Mouse (Mus musculus) intestine, embryonic 14.5 days (tissue): ENCODE data around the gene Tmem43. TPM values are rescaled to one million over a fixed set of nuclear protein-coding genes. Genes with fewer than 3 reads are reported as not detected.

Source experiments
- ATAC-seq: fragments of 200-750 bp; cut with Nextera tagmentation; replicated peaks from 2 replicates; pipeline ENCODE4 v1.8.0; 2017; ENCODE audit warnings: low read depth, moderate number of reproducible peaks, moderate TSS enrichment, moderate library complexity; ENCODE audit not compliant: low FRiP score, low TSS enrichment
- DNase-seq: peaks from one replicate; pipeline ENCODE4 v3.0.0-alpha.2; 2018; ENCODE audit warnings: low spot score
- H3K27ac ChIP-seq: fragments of 300-500 bp; sonication (generic); 2 replicates; pipeline ENCODE4 v1.5.1; 2014; ENCODE audit warnings: low read depth, mild to moderate bottlenecking, control low read depth
- H3K27me3 ChIP-seq: fragments of 300-500 bp; sonication (generic); replicated peaks from 2 replicates; pipeline ENCODE4 v1.6.1; 2014; ENCODE audit warnings: low read length, control low read depth; ENCODE audit not compliant: control insufficient read depth, insufficient read depth
- H3K36me3 ChIP-seq: fragments of 300-500 bp; sonication (generic); 2 replicates; pipeline ENCODE4 v1.6.1; 2014; ENCODE audit warnings: low read length, control low read depth; ENCODE audit not compliant: control insufficient read depth, insufficient read depth
- H3K4me1 ChIP-seq: fragments of 300-500 bp; sonication (generic); replicated peaks from 2 replicates; pipeline ENCODE4 v1.6.1; 2014; ENCODE audit warnings: low read length, control low read depth, mixed read lengths; ENCODE audit not compliant: control insufficient read depth, insufficient read depth
- H3K4me2 ChIP-seq: fragments of 300-500 bp; sonication (generic); 2 replicates; pipeline ENCODE4 v1.6.1; 2014; ENCODE audit warnings: low read length
- H3K4me3 ChIP-seq: fragments of 300-500 bp; sonication (generic); 2 replicates; pipeline ENCODE4 v1.5.1; 2014; ENCODE audit warnings: low read depth, low read length, control low read depth, mixed read lengths
- H3K9ac ChIP-seq: fragments of 300-500 bp; sonication (generic); 2 replicates; pipeline ENCODE4 v1.6.1; 2014; ENCODE audit warnings: mild to moderate bottlenecking, low read length
- H3K9me3 ChIP-seq: fragments of 300-500 bp; sonication (generic); 2 replicates; pipeline ENCODE4 v1.6.1; 2016; ENCODE audit warnings: low read length, control low read depth; ENCODE audit not compliant: control insufficient read depth
- WGBS: fragments of 180-500 bp; shearing (Covaris S2); extraction: QIAGEN DNeasy Blood & Tissue Kit; methylation state at CpG from one replicate; pipeline ENCODE4 v1.1.7; 2014; 5-methylcytosine and 5-hydroxymethylcytosine counted together
- polyA plus RNA-seq: library from polyadenylated mRNA; unstranded; fragments of >200 nt; fragmentation: Nextera tagmentation; extraction: Ambion mirVana; gene quantifications from 2 replicates; pipeline ENCODE4 v1.2.1, GENCODE M21; 2014

Tmem43 gene
- polyA plus RNA-seq, 1 experiment from 2014 or later: 45.4 TPM

DNA sequence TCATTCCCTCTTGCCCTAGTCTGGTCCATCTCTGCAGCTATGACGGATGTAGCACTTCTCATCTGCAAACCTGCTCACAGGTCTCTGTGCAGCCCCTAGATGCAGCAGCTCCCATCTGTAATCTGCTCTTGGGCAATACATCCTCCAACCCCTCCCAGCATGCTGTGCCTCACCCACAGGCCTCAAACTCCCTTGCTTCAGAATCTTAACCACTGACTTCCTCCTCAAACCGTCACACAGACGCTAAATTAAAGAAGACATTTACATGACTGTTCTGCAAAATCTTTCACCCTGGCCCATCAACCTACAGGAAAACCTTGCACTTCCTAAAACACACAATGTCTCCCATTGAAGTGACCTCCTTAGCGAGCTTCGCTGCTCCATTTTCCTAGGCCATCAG is 32.5 kb downstream of the Tmem43 start:
- Histone ChIP-seq H3K9me3 (no peaks in the 10 kb centered on the region), H3K9ac (no peak overlapping the region), H3K4me3 (no peak overlapping the region), H3K27me3 (no peaks in the 10 kb centered on the region), H3K4me2 (no peak overlapping the region), H3K27ac (no peak overlapping the region), H3K36me3 (peaks cover 80% of the 10 kb centered on the region), H3K4me1 (no peaks in the 10 kb centered on the region)
- WGBS: 89% methylated on average over 5 of the region's 5 CpGs
- no peak for ATAC-seq
- DNase-seq: no peak

DNA sequence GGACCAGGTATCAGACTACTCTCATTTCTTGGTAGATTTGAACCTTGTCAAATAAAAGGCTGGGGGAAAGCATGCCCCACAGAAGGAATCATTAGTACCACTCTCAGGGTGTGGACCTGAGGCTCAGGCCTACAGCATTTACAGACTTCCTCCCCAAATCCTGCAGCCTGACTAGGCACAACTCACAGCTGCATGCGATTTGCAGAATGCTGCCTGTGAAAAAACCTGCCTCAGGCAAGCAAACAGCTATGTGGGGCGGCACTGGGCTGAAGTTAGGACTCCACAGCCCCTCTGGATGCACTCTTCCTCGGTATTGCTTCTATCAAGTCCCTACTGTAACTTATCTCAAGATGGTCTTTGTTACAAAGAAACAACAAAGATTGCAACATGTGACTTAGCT is 34.5 kb downstream of the Tmem43 start:
- Histone ChIP-seq H3K27ac (no peak overlapping the region), H3K4me1 (no peaks in the 10 kb centered on the region), H3K27me3 (no peaks in the 10 kb centered on the region), H3K36me3 (peaks cover 61% of the 10 kb centered on the region), H3K4me3 (no peak overlapping the region), H3K9ac (no peak overlapping the region), H3K4me2 (no peak overlapping the region), H3K9me3 (no peaks in the 10 kb centered on the region)
- DNase-seq (no peak), ATAC-seq (no peak)
- WGBS: 85% methylated on average over 3 of the region's 3 CpGs

GRCm38 (mm10) chr6:91509326-91509725 is 35.8 kb downstream of the Tmem43 start:
- DNase-seq: peak; percentile 84
- Histone ChIP-seq H3K4me3 (no peak overlapping the region), H3K9ac (no peak overlapping the region), H3K4me2 (no peak overlapping the region), H3K27me3 (no peaks in the 10 kb centered on the region), H3K9me3 (no peaks in the 10 kb centered on the region), H3K27ac (no peak overlapping the region), H3K4me1 (peaks cover 2% of the 10 kb centered on the region), H3K36me3 (peaks cover 48% of the 10 kb centered on the region)
- ATAC-seq: no peak
- 42% methylated on average over 7 of the region's 7 CpGs for WGBS

DNA sequence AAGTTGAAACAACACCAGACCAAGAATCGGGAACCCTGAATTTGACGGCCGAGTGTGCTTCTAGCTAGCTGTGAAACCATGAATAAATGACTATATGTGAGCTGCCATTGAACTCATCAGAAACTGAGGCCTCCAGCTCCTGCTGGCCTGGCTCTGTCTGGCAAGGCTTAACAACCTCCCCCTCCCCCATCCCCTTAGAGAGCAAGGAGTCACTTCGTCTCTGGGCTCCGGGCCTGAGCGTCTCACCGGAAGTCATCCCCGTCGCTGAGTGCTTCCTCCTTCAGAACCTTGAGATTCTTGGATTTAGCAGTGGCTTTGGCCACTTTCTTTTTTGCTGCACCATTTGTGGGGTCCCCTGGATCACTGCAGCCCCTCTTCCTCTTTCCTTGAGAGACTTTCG is 36.7 kb downstream of the Tmem43 start:
- no peak overlapping the region for H3K27ac ChIP-seq
- H3K4me1 ChIP-seq: peaks cover 8% of the 10 kb centered on the region
- no peak overlapping the region for H3K9ac ChIP-seq
- ATAC-seq (no peak), DNase-seq (no peak)
- WGBS: 71% methylated on average over 10 of the region's 10 CpGs
- no peak overlapping the region for H3K4me3 ChIP-seq
- H3K36me3 ChIP-seq: peaks cover 39% of the 10 kb centered on the region
- H3K27me3 ChIP-seq: no peaks in the 10 kb centered on the region
- H3K9me3 ChIP-seq: no peaks in the 10 kb centered on the region
- no peak overlapping the region for H3K4me2 ChIP-seq

- Histone ChIP-seq H3K9ac (no peak overlapping the region), H3K4me3 (no peak overlapping the region)
- DNase-seq: no peak
These were observed 40.6 kb downstream of the Tmem43 start for GRCm38 (mm10) chr6:91514135-91514534.

GRCm38 (mm10) chr6:91514737-91515362 is 41.3 kb downstream of the Tmem43 start:
- peak; percentile 64 for DNase-seq
- 20% methylated on average over 10 of the region's 10 CpGs for WGBS
- Histone ChIP-seq H3K36me3 (peaks cover 28% of the 10 kb centered on the region), H3K4me1 (peaks cover 16% of the 10 kb centered on the region), H3K4me2 (peak overlapping the region; percentile 66), H3K27me3 (no peaks in the 10 kb centered on the region), H3K27ac (no peak overlapping the region), H3K9me3 (no peaks in the 10 kb centered on the region), H3K4me3 (peak overlapping the region; percentile 75), H3K9ac (peak overlapping the region; percentile 66)
- ATAC-seq: no peak

More at GRCm38 (mm10) chr6:91514135-91514534, 40.6 kb downstream of the Tmem43 start:
- no peak for ATAC-seq
- Histone ChIP-seq H3K36me3 (peaks cover 21% of the 10 kb centered on the region), H3K4me2 (peak overlapping the region; percentile 66), H3K4me1 (peaks cover 16% of the 10 kb centered on the region), H3K27me3 (no peaks in the 10 kb centered on the region), H3K27ac (no peak overlapping the region), H3K9me3 (no peaks in the 10 kb centered on the region)

DNA sequence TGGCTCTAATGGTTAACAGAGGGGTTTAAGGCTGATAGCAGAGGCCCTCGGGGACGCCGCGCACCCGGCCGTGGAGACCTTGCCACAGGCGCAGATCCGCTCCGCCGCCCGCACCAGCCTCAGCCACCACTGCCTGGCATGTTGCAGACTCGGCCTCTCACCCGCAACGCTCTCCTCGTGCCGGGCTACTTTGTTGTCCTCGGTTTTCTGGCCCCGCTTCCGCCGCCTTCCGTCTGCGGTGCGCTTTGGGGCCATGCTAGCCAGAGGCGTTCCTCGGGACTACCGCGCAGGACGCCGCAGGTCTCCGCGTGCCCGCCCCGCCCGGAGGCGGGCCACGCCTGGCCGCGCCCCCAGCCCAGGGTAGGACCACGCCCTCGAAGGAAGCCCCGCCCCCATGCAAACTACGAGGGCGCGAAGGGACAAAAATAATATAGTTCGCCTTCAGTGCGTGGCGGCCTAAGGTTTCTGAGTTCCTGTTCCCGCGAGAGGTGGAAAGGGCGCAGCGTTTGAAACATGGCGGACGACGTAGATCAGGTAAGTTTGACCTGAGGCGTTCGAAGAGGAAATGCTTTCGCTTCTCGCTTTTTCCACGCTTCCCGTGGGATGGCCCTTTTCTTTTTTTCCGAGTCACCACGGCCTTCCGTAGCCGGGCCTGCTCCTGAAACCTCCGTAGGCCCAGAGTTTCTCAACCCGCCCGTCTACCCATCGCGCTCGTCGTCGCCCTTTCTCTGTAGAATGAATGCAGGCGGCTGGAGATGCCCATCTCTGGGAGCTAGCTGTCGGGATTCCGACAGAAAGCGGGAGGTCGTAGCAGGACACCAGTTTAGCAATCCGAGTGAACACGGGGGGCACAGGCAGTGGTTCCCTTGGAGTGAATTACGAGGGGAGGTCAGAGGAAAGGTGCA is 42.3 kb downstream of the Tmem43 start, which contains the start of the genes Xpc and Lsm3:
TSS of gene Xpc (minus strand) at position 344 of the 905 bp plus-strand sequence.
TSS of gene Lsm3 (plus strand) at position 384 of the 905 bp plus-strand sequence.
- Histone ChIP-seq H3K27ac (peak within 1 kb of the TSS; percentile 73), H3K36me3 (peaks cover 37% of the 10 kb centered on the region), H3K4me3 (peak within 1 kb of the TSS; percentile 75), H3K9ac (peak within 1 kb of the TSS; percentile 80), H3K9me3 (no peaks in the 10 kb centered on the region), H3K4me1 (peaks cover 16% of the 10 kb centered on the region), H3K4me2 (peak within 1 kb of the TSS; percentile 82), H3K27me3 (no peaks in the 10 kb centered on the region)
- under 1% methylated on average over 80 of the region's 80 CpGs for WGBS
- DNase-seq (peak; percentile 100), ATAC-seq (peak; percentile 99)

- ATAC-seq (no peak), DNase-seq (no peak)
- H3K4me1 ChIP-seq: peaks cover 16% of the 10 kb centered on the region
- H3K4me3 ChIP-seq: no peak overlapping the region
- no peaks in the 10 kb centered on the region for H3K27me3 ChIP-seq
- H3K27ac ChIP-seq: no peak overlapping the region
- H3K9ac ChIP-seq: no peak overlapping the region
- H3K9me3 ChIP-seq: no peaks in the 10 kb centered on the region
- WGBS: 88% methylated on average over 7 of the region's 7 CpGs
- H3K4me2 ChIP-seq: no peak overlapping the region
- H3K36me3 ChIP-seq: peaks cover 65% of the 10 kb centered on the region
These were observed 45.0 kb downstream of the Tmem43 start for GRCm38 (mm10) chr6:91518454-91519020.
